Mouse (Mus musculus) neural tube, embryonic 14.5 days (tissue): Measurements from ENCODE around the gene Gm44502. TPM values are rescaled to one million over a fixed set of nuclear protein-coding genes. Genes with fewer than 3 reads are reported as not detected.
"Not testable (repeated sequence)": the region's sequence is repeated elsewhere in the genome, so short reads cannot be mapped to it uniquely, and the experiment has no call there.

ENCODE experiments used
- ATAC-seq: fragments of 200-750 bp; cut with Nextera tagmentation; 2 replicates; pipeline ENCODE4 v1.8.0; 2017; ENCODE audit warnings: low read depth, mild to moderate bottlenecking, moderate TSS enrichment, moderate library complexity
- H3K27ac ChIP-seq: fragments of 300-500 bp; sonication (generic); 2 replicates; pipeline ENCODE4 v1.5.1; 2014; ENCODE audit warnings: low read depth, mild to moderate bottlenecking, control low read depth, low read length, moderate library complexity, mixed read lengths
- H3K27me3 ChIP-seq: fragments of 300-500 bp; sonication (generic); 2 replicates; pipeline ENCODE4 v1.6.1; 2014; ENCODE audit warnings: low read length; ENCODE audit not compliant: control insufficient read depth, insufficient read depth
- H3K36me3 ChIP-seq: fragments of 300-500 bp; sonication (generic); 2 replicates; pipeline ENCODE4 v1.6.1; 2014; ENCODE audit warnings: low read length, mixed read lengths; ENCODE audit not compliant: control insufficient read depth, insufficient read depth
- H3K4me1 ChIP-seq: fragments of 300-500 bp; sonication (generic); 2 replicates; pipeline ENCODE4 v1.6.1; 2014; ENCODE audit warnings: low read length; ENCODE audit not compliant: control insufficient read depth, insufficient read depth
- H3K4me2 ChIP-seq: fragments of 300-500 bp; sonication (generic); 2 replicates; pipeline ENCODE4 v1.6.1; 2014; ENCODE audit warnings: mild to moderate bottlenecking, low read depth, low read length, control low read depth
- H3K4me3 ChIP-seq: fragments of 300-500 bp; sonication (generic); 2 replicates; pipeline ENCODE4 v1.5.1; 2014; ENCODE audit warnings: low read depth, low read length, control low read depth, mixed read lengths
- H3K9ac ChIP-seq: fragments of 300-500 bp; sonication (generic); replicated peaks from 2 replicates; pipeline ENCODE4 v1.6.1; 2014; ENCODE audit warnings: low read depth, mild to moderate bottlenecking, control low read depth, low read length, mixed read lengths
- H3K9me3 ChIP-seq: fragments of 300-500 bp; sonication (generic); 2 replicates; pipeline ENCODE4 v1.6.1; 2016; ENCODE audit warnings: low read length; ENCODE audit not compliant: control insufficient read depth
- WGBS: fragments of 180-500 bp; shearing (Covaris S2); extraction: QIAGEN DNeasy Blood & Tissue Kit; methylation state at CpG from one replicate; pipeline ENCODE4 v1.1.7; 2014; 5-methylcytosine and 5-hydroxymethylcytosine counted together
- polyA plus RNA-seq: library from polyadenylated mRNA; unstranded; fragments of >200 nt; fragmentation: Nextera tagmentation; extraction: Ambion mirVana; gene quantifications from 2 replicates; pipeline ENCODE4 v1.2.1, GENCODE M21; 2014

Gene Gm44502
- polyA plus RNA-seq, 1 experiment from 2014 or later = 0.20 TPM

- H3K4me1 ChIP-seq = 0 out of 2 replicates have a peak, but pooled peaks cover 3% of the 10 kb centered on the region
- H3K9me3 ChIP-seq = no peaks in the 10 kb centered on the region
- WGBS = 85% methylated on average over 3 of the region's 3 CpGs
- ATAC-seq = no peak
- H3K4me2 ChIP-seq = no peak overlapping the region
- H3K4me3 ChIP-seq = no peak overlapping the region
- no peak overlapping the region for H3K9ac ChIP-seq
- H3K36me3 ChIP-seq = no peaks in the 10 kb centered on the region
- H3K27me3 ChIP-seq = no peaks in the 10 kb centered on the region
- no peak overlapping the region for H3K27ac ChIP-seq
Measured at GRCm38 (mm10) chr15:89434136-89434535, 4.6 kb upstream of the Gm44502 start.

GRCm38 (mm10) chr15:89432946-89433345 lies 3.5 kb upstream of the Gm44502 start:
- H3K36me3 ChIP-seq = no peaks in the 10 kb centered on the region
- no peaks in the 10 kb centered on the region for H3K9me3 ChIP-seq
- ATAC-seq = no peak
- H3K27me3 ChIP-seq = no peaks in the 10 kb centered on the region
- H3K4me2 ChIP-seq = no peak overlapping the region
- H3K4me3 ChIP-seq = no peak overlapping the region
- WGBS = 78% methylated on average over 4 of the region's 4 CpGs
- H3K4me1 ChIP-seq = peaks cover 11% of the 10 kb centered on the region
- H3K27ac ChIP-seq = no peak overlapping the region
- no peak overlapping the region for H3K9ac ChIP-seq

- WGBS = 96% methylated on average over 6 of the region's 6 CpGs
Measured at GRCm38 (mm10) chr15:89431806-89432205, 2.3 kb upstream of the Gm44502 start.

GRCm38 (mm10) chr15:89431271-89431670 lies 1.8 kb upstream of the Gm44502 start:
- Histone ChIP-seq H3K9me3 (no peaks in the 10 kb centered on the region), H3K36me3 (peaks cover 11% of the 10 kb centered on the region; the same call in 1 of the 2 replicates), H3K9ac (no peak overlapping the region), H3K27ac (no peak overlapping the region), H3K4me1 (peaks cover 11% of the 10 kb centered on the region), H3K4me2 (no peak overlapping the region), H3K27me3 (no peaks in the 10 kb centered on the region), H3K4me3 (no peak overlapping the region)
- ATAC-seq = no peak
- 96% methylated on average over 3 of the region's 3 CpGs for WGBS

More at GRCm38 (mm10) chr15:89431806-89432205, 2.3 kb upstream of the Gm44502 start:
- Histone ChIP-seq H3K36me3 (peaks cover 7% of the 10 kb centered on the region; the same call in 1 of the 2 replicates), H3K4me2 (no peak overlapping the region), H3K4me1 (peaks cover 11% of the 10 kb centered on the region), H3K4me3 (no peak overlapping the region), H3K9ac (no peak overlapping the region), H3K27ac (no peak overlapping the region), H3K27me3 (no peaks in the 10 kb centered on the region), H3K9me3 (no peaks in the 10 kb centered on the region)
- no peak for ATAC-seq

- H3K4me3 ChIP-seq, H3K27ac ChIP-seq, H3K9me3 ChIP-seq, ATAC-seq, H3K27me3 ChIP-seq, H3K9ac ChIP-seq: not testable (repeated sequence)
- peaks cover 11% of the 10 kb centered on the region for H3K4me1 ChIP-seq
- peak overlapping the region; percentile 95 for H3K4me2 ChIP-seq
- WGBS = 91% methylated on average over 7 of the region's 9 CpGs
- H3K36me3 ChIP-seq = peaks cover 11% of the 10 kb centered on the region; the same call in 1 of the 2 replicates
Measured at GRCm38 (mm10) chr15:89430771-89431170, 1.3 kb upstream of the Gm44502 start.

- Histone ChIP-seq H3K27me3 (no peaks in the 10 kb centered on the region), H3K27ac (peak overlapping the region; percentile 96), H3K4me2 (peak overlapping the region; percentile 95), H3K9ac (peak overlapping the region; percentile 82; the same call in 1 of the 2 replicates), H3K36me3 (peaks cover 11% of the 10 kb centered on the region; the same call in 1 of the 2 replicates), H3K4me1 (peaks cover 11% of the 10 kb centered on the region), H3K4me3 (peak overlapping the region; percentile 62), H3K9me3 (no peaks in the 10 kb centered on the region)
- 47% methylated on average over 6 of the region's 6 CpGs for WGBS
- ATAC-seq = no peak
Measured at GRCm38 (mm10) chr15:89430341-89430740, 845 bp upstream of the Gm44502 start.

- H3K9ac ChIP-seq = peak overlapping the region; percentile 82
- H3K9me3 ChIP-seq = no peaks in the 10 kb centered on the region
- peak overlapping the region; percentile 62 for H3K4me3 ChIP-seq
- H3K4me2 ChIP-seq = peak overlapping the region; percentile 95
- 6% methylated on average over 22 of the region's 22 CpGs for WGBS
- H3K4me1 ChIP-seq = peaks cover 11% of the 10 kb centered on the region
- peak; percentile 56; the same call in 1 of the 2 replicates for ATAC-seq
- H3K36me3 ChIP-seq = peaks cover 11% of the 10 kb centered on the region; the same call in 1 of the 2 replicates
- peak overlapping the region; percentile 96 for H3K27ac ChIP-seq
- no peaks in the 10 kb centered on the region for H3K27me3 ChIP-seq
Measured at GRCm38 (mm10) chr15:89428821-89429351, 610 bp downstream of the Gm44502 start.

- H3K27ac ChIP-seq = no peak overlapping the region
- peaks cover 16% of the 10 kb centered on the region; the same call in 1 of the 2 replicates for H3K36me3 ChIP-seq
- no peaks in the 10 kb centered on the region for H3K9me3 ChIP-seq
- peak overlapping the region; percentile 62 for H3K4me3 ChIP-seq
- H3K9ac ChIP-seq = no peak overlapping the region; the same call in 1 of the 2 replicates
- no peak for ATAC-seq
- peaks cover 11% of the 10 kb centered on the region for H3K4me1 ChIP-seq
- no peaks in the 10 kb centered on the region for H3K27me3 ChIP-seq
- H3K4me2 ChIP-seq = peak overlapping the region; percentile 95
- WGBS = 84% methylated on average over 19 of the region's 19 CpGs
Measured at GRCm38 (mm10) chr15:89428136-89428790, 1.2 kb downstream of the Gm44502 start.

GRCm38 (mm10) chr15:89426716-89427115 lies 2.8 kb downstream of the Gm44502 start:
- peaks cover 11% of the 10 kb centered on the region for H3K4me1 ChIP-seq
- H3K27ac ChIP-seq = no peak overlapping the region
- peaks cover 16% of the 10 kb centered on the region; the same call in 1 of the 2 replicates for H3K36me3 ChIP-seq
- 93% methylated on average over 10 of the region's 10 CpGs for WGBS
- H3K27me3 ChIP-seq = no peaks in the 10 kb centered on the region
- no peak overlapping the region for H3K4me3 ChIP-seq
- no peak overlapping the region for H3K4me2 ChIP-seq
- H3K9ac ChIP-seq = no peak overlapping the region
- H3K9me3 ChIP-seq = no peaks in the 10 kb centered on the region
- ATAC-seq = no peak
